ENCODE assay signal across 30 mouse cellular contexts in genomic region chr19:9137159-9137558, GRCm38 (mm10). TPM values are rescaled to one million over a fixed set of nuclear protein-coding genes. Genes with fewer than 3 reads are reported as not detected.
DNase-seq lines count a peak whose midpoint lies in the region; ATAC-seq and TF ChIP-seq lines count a peak whose summit lies in the region.
"Had no signal": no experiment of that assay in that cellular context is flagged by ENCODE, and none has a peak within 500 bp of the region (broad histone marks: within the 10 kb centered on the region; RNA-seq: fewer than 3 reads in every experiment).

No protein-coding gene starts in this region.

- peaks cover 11% of the 10 kb centered on the region; the same call in 1 of the 2 replicates for H3K4me1 ChIP-seq in liver, embryonic 16.5 days (ENCODE audit: control insufficient read depth, low read depth, low read length)
- peaks cover 2 to 12% of the 10 kb centered on the region in 2 experiments for H3K4me1 ChIP-seq in MEL (ENCODE audit: control insufficient read depth in 1 of 2, insufficient read depth in 2 of 2, low read length in 2 of 2)

- no peak overlapping the region for H3K4me2 ChIP-seq in liver, embryonic 16.5 days (ENCODE audit: low read depth, low read length)
- H3K4me2 ChIP-seq: embryonic facial prominence, embryonic 12.5 days; embryonic facial prominence, embryonic 15.5 days; heart, embryonic 13.5 days; hindbrain, embryonic 12.5 days; hindbrain, embryonic 15.5 days had no signal

- TF ChIP-seq EP300 in MEL (IDR thresholded peaks at IDR 0.05; ENCODE audit: low read depth in 1 of 2, low read length in 2 of 2): no peak

- H3K4me3 ChIP-seq in liver, embryonic 16.5 days (ENCODE audit: low read depth, low read length): no peak overlapping the region
- no peak overlapping the region for H3K4me3 ChIP-seq in MEL (ENCODE audit: control insufficient read depth in 1 of 2, insufficient read depth in 1 of 2, low read depth in 2 of 2, low read length in 2 of 2)
- H3K4me3 ChIP-seq: embryonic facial prominence, embryonic 12.5 days; embryonic facial prominence, embryonic 15.5 days; heart, adult 2 months; heart, embryonic 10.5 days; heart, embryonic 13.5 days; hindbrain, embryonic 12.5 days; hindbrain, embryonic 15.5 days had no signal

- no peak overlapping the region for H3K9ac ChIP-seq in liver, embryonic 16.5 days (ENCODE audit: low read depth, low read length)
- no peak overlapping the region for H3K9ac ChIP-seq in MEL (ENCODE audit: control insufficient read depth, low read depth, low read length, poor library complexity, severe bottlenecking)
- H3K9ac ChIP-seq: embryonic facial prominence, embryonic 12.5 days; embryonic facial prominence, embryonic 15.5 days; forebrain, postnatal 0 days; heart, embryonic 13.5 days; hindbrain, embryonic 12.5 days; hindbrain, embryonic 15.5 days had no signal

- DNase-seq in liver (no peak), MEL (ENCODE audit: low read depth, low spot score) (no peak)
- DNase-seq in urinary bladder, postnatal 4 days (ENCODE audit: low spot score in 2 of 2): no peak
- DNase-seq in gastrocnemius, adult 18-20 months (ENCODE audit: low spot score): no peak
- DNase-seq: adrenal gland, postnatal 10 days; adrenal gland, postnatal 36 days; cerebellum, adult 18-20 months; cerebellum, postnatal 14 days; forebrain, postnatal 0 days; gastrocnemius, postnatal 25 days; heart, adult 2 months; heart, postnatal 14 days had no signal

- no peak for TF ChIP-seq CTCF in MEL (IDR thresholded peaks at IDR 0.05 in 2 of 3, conservative IDR thresholded peaks at IDR 0.05 in 1 of 3; ENCODE audit: control insufficient read depth in 1 of 3, insufficient read depth in 1 of 3, low read depth in 2 of 3, low read length in 3 of 3, poor library complexity in 1 of 3, severe bottlenecking in 1 of 3)

- H3K27me3 ChIP-seq in liver, embryonic 16.5 days (ENCODE audit: control insufficient read depth, insufficient read depth, low read depth, low read length): no peaks in the 10 kb centered on the region
- no peaks in the 10 kb centered on the region for H3K27me3 ChIP-seq in MEL (ENCODE audit: control insufficient read depth in 1 of 2, insufficient read depth in 2 of 2, low read length in 2 of 2)
- H3K27me3 ChIP-seq: embryonic facial prominence, embryonic 12.5 days; embryonic facial prominence, embryonic 15.5 days; heart, embryonic 13.5 days; hindbrain, embryonic 12.5 days; hindbrain, embryonic 15.5 days had no signal

- H3K27ac ChIP-seq in liver, embryonic 16.5 days (ENCODE audit: low read length): no peak overlapping the region
- H3K27ac ChIP-seq in MEL (ENCODE audit: control insufficient read depth, low read depth, low read length): no peak overlapping the region
- H3K27ac ChIP-seq: embryonic facial prominence, embryonic 12.5 days; embryonic facial prominence, embryonic 15.5 days; heart, adult 2 months; heart, embryonic 10.5 days; heart, embryonic 13.5 days; hindbrain, embryonic 12.5 days; hindbrain, embryonic 15.5 days had no signal

- H3K9me3 ChIP-seq in liver, embryonic 16.5 days (replicated peaks; ENCODE audit: control insufficient read depth, low read length): no peaks in the 10 kb centered on the region
- no peaks in the 10 kb centered on the region for H3K9me3 ChIP-seq in MEL (replicated peaks; ENCODE audit: insufficient read depth, low read length)
- H3K9me3 ChIP-seq: embryonic facial prominence, embryonic 12.5 days; embryonic facial prominence, embryonic 15.5 days; heart, embryonic 10.5 days; heart, embryonic 13.5 days; hindbrain, embryonic 12.5 days; hindbrain, embryonic 15.5 days had no signal

- no peak for TF ChIP-seq POLR2A in MEL (IDR thresholded peaks at IDR 0.05; ENCODE audit: control insufficient read depth in 1 of 2, insufficient read depth in 1 of 2, low read depth in 1 of 2, low read length in 2 of 2, poor library complexity in 1 of 2)

- peaks cover 10% of the 10 kb centered on the region for H3K79me2 ChIP-seq in MEL (ENCODE audit: control insufficient read depth, insufficient read depth, low read length, poor library complexity)

- WGBS in liver, embryonic 16.5 days (ENCODE audit: insufficient replicate concordance): 91% methylated on average over 1 of the region's 1 CpGs

- ATAC-seq in liver, embryonic 16.5 days (ENCODE audit: low read depth): peak; percentile 53; the same call in 1 of the 2 replicates
- ATAC-seq in megakaryocyte, adult 5-6 weeks (ENCODE audit: poor library complexity, severe bottlenecking): peak; percentile 43; the same call in 1 of the 2 replicates
- ATAC-seq: CD4-positive, CD25-positive, alpha-beta regulatory T cell, adult 4 months; forebrain, embryonic 14.5 days; forebrain, postnatal 0 days; Patski had no signal

- H3K36me3 ChIP-seq in liver, embryonic 16.5 days (ENCODE audit: control insufficient read depth, insufficient read depth): no peaks in the 10 kb centered on the region
- H3K36me3 ChIP-seq in MEL (ENCODE audit: control insufficient read depth in 1 of 2, insufficient read depth in 2 of 2, low read length in 2 of 2): peaks cover 3 to 25% of the 10 kb centered on the region in 2 experiments
- H3K36me3 ChIP-seq: embryonic facial prominence, embryonic 12.5 days; embryonic facial prominence, embryonic 15.5 days; heart, embryonic 10.5 days; hindbrain, embryonic 12.5 days; hindbrain, embryonic 15.5 days had no signal

- no peak for TF ChIP-seq RAD21 in MEL (IDR thresholded peaks at IDR 0.05; ENCODE audit: low read depth, low read length)

TF ChIP-seq in MEL, 35 proteins besides CTCF, POLR2A, EP300 and RAD21:
- TF ChIP-seq MYB (IDR thresholded peaks at IDR 0.05; ENCODE audit: low read depth, low read length) (no peak), ZNF384 (IDR thresholded peaks at IDR 0.05; ENCODE audit: low read depth, low read length) (peak; percentile 55), MAX (IDR thresholded peaks at IDR 0.05; ENCODE audit: low read length) (no peak), HCFC1 (IDR thresholded peaks at IDR 0.05; ENCODE audit: low read depth, low read length) (no peak)
TF ChIP-seq in MEL: peak in this region for 1.

RNA-seq across cellular contexts. Expression of gene Asrgl1, which starts 1.7 kb away (rescaled TPM):
- polyA plus RNA-seq in liver, embryonic 16.5 days (2015; fragmentation: Nextera tagmentation; extraction: Ambion mirVana): 6.4 and 8.0 TPM in 2 replicates
- total RNA-seq in MEL (2012; rRNA removed): 24.5 and 33.0 TPM in 2 replicates
- 10 to 100 TPM in 1 of 2 experiments, not detected in 1; 63.9 TPM for polyA plus RNA-seq in MEL (2012; ENCODE audit: insufficient read depth in 1 of 2, insufficient read length in 2 of 2, low read depth in 1 of 2, low replicate concordance in 2 of 2, missing spikeins in 1 of 2)
- 7.2 and 9.5 TPM in 2 replicates for total RNA-seq in megakaryocyte, adult 5-6 weeks (2015)
- total RNA-seq in megakaryocyte, adult 5-6 weeks (2017): 7.5 and 8.3 TPM in 2 replicates
- 10 to 100 TPM; 44.3 to 47.3 TPM for total RNA-seq in gastrocnemius, adult 18-20 months (2021)

RNA-seq across cellular contexts. Expression of gene Scgb1a1, which starts 49.4 kb away (rescaled TPM):
- not detected in 2 replicates for polyA plus RNA-seq in liver, embryonic 16.5 days (2015; fragmentation: Nextera tagmentation; extraction: Ambion mirVana)
- total RNA-seq in MEL (2012; rRNA removed): not detected in 2 replicates
- polyA plus RNA-seq in MEL (2012; ENCODE audit: insufficient read depth in 1 of 2, insufficient read length in 2 of 2, low read depth in 1 of 2, low replicate concordance in 2 of 2, missing spikeins in 1 of 2): not detected
- total RNA-seq in megakaryocyte, adult 5-6 weeks (2015): 0.82 and 1.5 TPM in 2 replicates
- 1.6 TPM in 1 of 2 replicates, not detected in the other for total RNA-seq in megakaryocyte, adult 5-6 weeks (2017)
- total RNA-seq in gastrocnemius, adult 18-20 months (2021): not detected
- total RNA-seq: adrenal gland, adult 18-20 months; adrenal gland, postnatal 36 days; common myeloid progenitor, adult 5-6 weeks; ES-E14; forebrain, postnatal 0 days; gastrocnemius, adult 8-10 months; gastrocnemius, postnatal 25 days; hematopoietic stem cell, adult 5-6 weeks had no signal
- polyA plus RNA-seq: C2C12; CD4-positive, CD25-positive, alpha-beta regulatory T cell, adult 4 months; embryonic facial prominence, embryonic 12.5 days; forebrain, embryonic 11.5 days; forebrain, embryonic 14.5 days; forebrain, postnatal 0 days; heart, embryonic 10.5 days; heart, embryonic 13.5 days; hindbrain, embryonic 12.5 days; hindbrain, embryonic 15.5 days; Patski had no signal
